Mouse (Mus musculus) ES-E14 (cell line): ENCODE data around the gene Nos3.

Experiments used
- MAFK ChIP-seq: IDR thresholded peaks from 2 replicates; pipeline ENCODE4 v1.6.1; 2014; ENCODE audit warnings: mild to moderate bottlenecking, low read depth, low read length, inconsistent platforms; ENCODE audit not compliant: insufficient read depth
- ZC3H11A ChIP-seq: IDR thresholded peaks from 2 replicates; pipeline ENCODE4 v1.6.1; 2012; ENCODE audit warnings: low read depth, mild to moderate bottlenecking, inconsistent platforms, low read length, borderline replicate concordance

DNA sequence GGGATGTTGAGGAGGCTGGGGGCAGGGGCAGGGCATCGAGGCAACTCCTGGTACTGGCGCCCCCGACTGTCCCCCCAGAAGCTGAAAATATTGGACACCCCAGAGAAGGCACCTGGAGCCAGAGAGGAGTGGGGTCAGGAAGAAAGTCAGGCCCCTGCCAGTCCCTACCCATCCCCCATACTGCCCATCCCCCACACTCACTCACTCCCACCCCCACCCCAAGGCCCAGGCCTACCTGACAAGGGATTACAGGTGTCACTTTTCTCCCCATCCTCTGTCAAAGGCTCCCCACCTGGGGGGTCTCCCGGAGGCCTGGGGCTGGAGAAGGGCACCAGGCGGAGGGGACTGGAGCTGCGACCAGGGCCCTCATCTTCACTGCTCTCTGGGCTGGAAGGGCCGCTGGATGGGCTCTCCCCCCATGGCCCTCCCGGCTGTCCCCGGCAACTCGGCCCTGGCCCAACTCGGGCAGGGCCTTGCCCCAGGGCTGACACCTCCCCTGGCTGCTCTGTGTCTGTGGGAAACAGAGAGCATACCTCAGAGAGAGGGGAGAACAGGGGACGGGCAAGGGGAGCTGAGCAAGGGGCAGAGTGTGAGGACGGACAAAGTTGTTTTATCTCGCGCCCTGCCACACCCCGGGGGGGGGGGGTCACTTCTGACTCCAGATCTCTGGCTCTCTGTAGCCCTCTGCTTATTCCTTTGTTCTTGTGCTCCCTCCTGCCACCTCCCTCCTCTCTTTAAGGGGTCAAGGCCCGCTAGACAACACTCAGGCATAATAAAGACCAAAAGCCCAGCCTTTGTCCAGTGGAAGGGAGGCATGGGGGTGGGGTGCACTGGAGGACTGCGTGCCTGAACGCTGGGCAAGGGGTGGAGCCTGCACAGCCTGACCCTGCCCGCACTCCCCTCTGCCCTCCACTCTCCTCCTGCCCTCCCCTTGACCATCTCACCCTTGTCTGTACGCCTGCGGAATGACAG, 42.6 kb upstream of the Nos3 start:
- TF ChIP-seq MAFK: no peak
- TF ChIP-seq ZC3H11A: no peak
